Mouse (Mus musculus) testis, postnatal 10 days (tissue): ENCODE data around the gene Mad1l1.

ENCODE experiments used
- DNase-seq: peaks from one replicate; pipeline ENCODE4 v3.0.0; 2021; ENCODE audit warnings: low spot score

Gene Mad1l1

GRCm38 (mm10) chr5:140087242-140087641 is 234.1 kb downstream of the Mad1l1 start:
- DNase-seq: no peak

DNA sequence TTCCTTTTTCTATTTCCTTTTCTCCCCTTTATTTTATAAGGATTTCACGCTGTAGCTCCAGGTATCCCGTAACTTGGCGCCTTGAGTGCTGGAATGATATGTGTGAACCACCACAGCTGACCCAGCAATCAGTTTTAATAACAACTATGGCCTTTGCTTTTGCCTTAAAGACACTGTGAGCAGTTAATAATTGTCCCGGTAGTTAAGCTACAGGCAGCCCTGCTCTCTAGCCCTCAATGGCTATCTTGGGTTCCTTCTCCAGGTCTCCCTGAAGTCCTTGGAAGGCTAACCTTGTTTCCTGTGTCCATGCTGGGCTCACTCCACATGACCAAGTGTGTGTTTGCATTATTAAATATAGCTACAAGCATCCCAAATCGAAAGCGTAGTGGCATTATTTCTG is 237.0 kb downstream of the Mad1l1 start:
- DNase-seq: no peak

GRCm38 (mm10) chr5:140083911-140084310 is 237.4 kb downstream of the Mad1l1 start:
- DNase-seq: no peak

- no peak for DNase-seq
These were observed 239.0 kb downstream of the Mad1l1 start for GRCm38 (mm10) chr5:140082204-140082812.

DNA sequence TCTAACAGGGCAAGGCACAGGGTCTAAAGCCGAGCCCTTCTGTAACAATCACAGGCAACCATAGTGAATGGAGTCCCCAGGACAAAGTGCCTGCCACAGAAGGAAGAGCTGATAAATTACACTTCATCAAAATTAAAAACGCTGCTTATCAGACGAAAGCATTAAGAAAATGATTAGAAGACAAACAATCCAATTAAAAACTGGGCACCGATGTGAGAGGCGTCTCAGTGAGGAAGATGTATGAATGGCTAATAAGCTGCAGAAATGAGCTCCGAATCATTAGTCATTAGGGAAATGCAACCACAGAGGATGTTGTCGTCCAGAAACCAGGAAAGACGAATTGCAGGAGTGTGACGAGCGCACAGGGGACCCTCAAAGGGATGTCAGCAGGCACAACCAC is 240.3 kb downstream of the Mad1l1 start:
- no peak for DNase-seq

- DNase-seq: no peak
These were observed 241.8 kb downstream of the Mad1l1 start for GRCm38 (mm10) chr5:140079511-140079910.

DNA sequence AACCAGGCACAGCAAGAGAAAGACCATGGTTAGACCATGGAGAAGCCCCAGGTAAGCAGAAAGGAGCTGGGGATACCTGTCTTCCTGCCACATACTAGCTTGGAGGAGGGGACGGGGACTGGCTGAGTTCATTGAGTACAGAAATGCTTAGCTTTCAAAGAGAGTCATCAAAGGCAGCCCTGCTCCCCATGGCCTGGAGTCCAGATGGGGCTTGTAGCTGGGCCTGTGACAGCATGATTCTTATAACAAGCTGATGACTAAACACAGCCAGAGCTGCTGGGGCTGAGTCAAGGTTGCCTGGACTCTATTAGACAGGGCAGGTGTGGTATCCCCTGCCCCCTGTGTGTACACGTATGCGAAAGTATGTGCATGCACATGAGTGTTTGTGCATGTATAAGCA is 242.9 kb downstream of the Mad1l1 start:
- no peak for DNase-seq

- DNase-seq: no peak
These were observed 244.9 kb downstream of the Mad1l1 start for GRCm38 (mm10) chr5:140076438-140076837.

- no peak for DNase-seq
These were observed 247.7 kb downstream of the Mad1l1 start for GRCm38 (mm10) chr5:140073671-140074116.

- DNase-seq: no peak
These were observed 248.1 kb downstream of the Mad1l1 start for GRCm38 (mm10) chr5:140073148-140073670.

DNA sequence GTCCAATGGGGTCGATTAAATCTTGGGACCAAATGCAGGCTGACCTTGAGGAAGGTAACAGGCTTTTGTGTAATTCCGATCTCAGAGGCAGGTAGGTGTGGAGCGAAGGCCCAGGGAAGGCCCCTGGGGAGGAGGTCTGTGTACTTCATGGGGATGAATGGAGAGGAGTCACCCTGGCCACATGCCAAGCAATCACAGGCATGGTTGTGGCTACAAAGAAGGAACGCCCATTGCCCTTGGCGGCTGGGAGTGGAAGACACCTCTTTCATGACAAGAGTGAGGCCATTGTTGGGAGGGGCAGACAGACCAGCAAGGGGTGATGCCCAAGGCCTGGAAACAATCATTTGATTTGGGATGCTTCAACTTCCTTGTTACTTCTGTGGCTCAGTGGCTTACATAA is 252.8 kb downstream of the Mad1l1 start:
- peak; percentile 74 for DNase-seq

DNA sequence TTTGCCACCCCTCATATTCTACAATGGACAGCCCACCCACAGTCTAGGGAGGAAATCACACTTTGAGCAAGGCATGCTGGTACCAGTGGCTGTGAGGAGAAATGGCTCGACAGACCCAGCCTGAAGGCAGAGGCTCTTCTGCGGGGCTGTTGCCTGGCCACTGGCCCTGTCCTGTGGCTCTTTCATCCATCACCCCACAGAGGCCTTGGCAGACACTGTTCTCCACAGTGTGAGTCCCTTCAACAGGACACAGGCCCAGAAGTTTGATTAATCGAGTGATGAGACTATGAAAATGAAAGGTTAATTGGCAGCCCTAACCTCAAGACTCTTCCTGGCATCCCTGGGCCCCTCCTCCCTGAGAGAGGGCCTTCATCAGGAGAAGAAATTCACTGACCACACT is 253.3 kb downstream of the Mad1l1 start:
- no peak for DNase-seq

GRCm38 (mm10) chr5:140066769-140067168 is 254.6 kb downstream of the Mad1l1 start:
- no peak for DNase-seq

DNA sequence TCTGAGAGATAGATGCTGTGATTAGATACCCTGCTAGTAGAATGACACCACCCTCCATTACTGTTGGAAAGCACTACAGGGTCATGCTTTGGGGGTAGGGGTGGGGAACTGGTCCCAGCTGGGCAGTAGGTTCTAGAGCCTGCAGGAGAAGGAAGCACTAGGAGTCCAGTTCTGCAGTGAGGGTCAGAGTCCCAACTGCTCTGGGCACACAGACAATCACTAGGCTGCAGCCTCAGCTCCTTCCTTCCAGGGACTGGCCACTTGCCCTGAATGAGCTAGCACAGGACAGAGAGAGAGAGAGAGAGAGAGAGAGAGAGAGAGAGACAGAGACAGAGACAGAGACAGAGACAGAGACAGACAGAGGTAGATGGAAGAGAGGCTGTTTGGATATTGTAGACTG is 255.1 kb downstream of the Mad1l1 start:
- no peak for DNase-seq

- no peak for DNase-seq
These were observed 255.9 kb downstream of the Mad1l1 start for GRCm38 (mm10) chr5:140065281-140065945.

GRCm38 (mm10) chr5:140064521-140064920 is 256.8 kb downstream of the Mad1l1 start:
- DNase-seq: no peak

DNA sequence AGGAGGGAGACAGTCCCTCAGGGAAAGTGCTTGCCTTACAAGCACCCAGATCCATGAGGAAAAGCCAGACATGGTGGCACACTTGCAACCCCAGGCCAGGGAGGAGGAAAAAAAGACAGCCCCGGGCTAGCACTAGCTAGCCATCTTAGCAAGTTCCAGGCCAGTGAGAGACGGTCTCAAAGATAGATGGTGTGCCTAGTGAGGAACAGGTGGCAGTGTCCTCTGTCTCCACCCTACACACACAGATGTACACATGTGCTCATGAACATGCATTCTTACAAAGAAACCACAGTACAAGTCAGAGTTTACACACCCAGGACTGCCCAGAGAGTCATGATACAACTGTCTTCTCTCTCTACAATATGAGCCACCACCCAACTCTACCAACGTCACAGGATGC is 258.5 kb downstream of the Mad1l1 start:
- no peak for DNase-seq

DNA sequence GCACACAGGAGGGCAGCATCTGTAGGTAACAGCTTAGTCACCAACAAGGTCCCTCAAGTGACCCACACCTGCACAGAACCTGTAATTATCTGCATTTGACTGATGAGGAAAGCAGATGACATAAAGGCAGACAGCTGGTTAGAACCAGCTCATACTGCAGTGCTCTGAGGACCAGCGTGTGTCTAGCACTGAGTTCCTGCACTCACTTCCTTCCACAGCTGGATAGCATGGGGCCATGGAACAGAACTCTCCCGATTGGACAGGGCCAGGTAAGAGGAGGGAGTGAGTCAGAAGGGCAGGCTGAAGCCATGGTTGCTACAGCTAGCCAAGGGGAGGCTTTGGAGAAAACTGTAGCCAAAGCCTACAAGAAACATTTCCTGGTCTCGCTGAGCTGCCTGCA is 259.0 kb downstream of the Mad1l1 start:
- DNase-seq: no peak

DNA sequence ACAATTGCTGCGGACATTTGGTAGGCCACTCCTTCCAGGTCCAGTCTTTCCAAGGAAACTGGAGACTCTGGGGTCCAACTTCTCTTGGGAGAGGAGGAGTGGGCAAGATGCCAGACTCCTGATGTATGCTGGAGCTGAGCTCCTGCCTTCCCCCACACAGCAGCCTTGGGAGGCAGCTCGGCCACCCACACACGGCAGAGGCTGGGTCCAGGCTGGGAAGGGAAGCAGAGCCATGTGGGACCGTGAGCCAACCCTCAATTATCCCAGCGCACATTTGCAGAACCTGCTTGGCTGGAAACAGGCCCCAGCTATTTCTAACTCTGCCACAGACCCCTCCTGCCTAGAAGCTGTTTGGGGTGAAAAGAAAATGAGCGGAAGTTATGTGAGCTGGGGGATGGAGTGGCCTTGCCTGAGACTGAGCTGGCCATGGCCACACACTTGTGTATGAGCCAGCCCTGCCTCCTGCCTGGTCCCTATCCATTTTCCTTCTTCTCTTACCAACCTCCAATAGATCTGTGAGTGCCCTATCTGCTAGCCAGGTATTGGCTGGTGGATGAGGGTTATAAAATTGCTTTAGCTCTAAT is 260.0 kb downstream of the Mad1l1 start:
- DNase-seq: peak; percentile 57

DNA sequence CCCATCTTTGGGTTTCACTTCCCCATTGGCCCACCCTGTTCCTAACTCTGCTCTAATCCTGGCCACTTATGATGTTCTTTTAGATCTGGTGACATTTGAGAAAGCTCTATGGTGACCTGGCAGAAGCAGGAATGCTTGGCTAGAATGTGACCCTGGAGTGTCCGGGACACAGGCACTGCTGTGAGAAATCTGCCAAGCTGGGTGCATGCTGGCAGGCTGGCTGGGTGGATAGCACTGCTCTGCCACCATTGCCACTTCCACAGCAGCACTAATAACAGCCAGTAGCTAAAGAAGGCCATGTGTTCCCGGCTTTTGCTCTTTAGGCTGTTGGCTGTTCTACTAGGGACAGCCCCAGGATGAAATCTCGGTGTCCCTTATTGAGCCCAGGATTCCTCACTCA is 265.1 kb downstream of the Mad1l1 start:
- DNase-seq: no peak

DNA sequence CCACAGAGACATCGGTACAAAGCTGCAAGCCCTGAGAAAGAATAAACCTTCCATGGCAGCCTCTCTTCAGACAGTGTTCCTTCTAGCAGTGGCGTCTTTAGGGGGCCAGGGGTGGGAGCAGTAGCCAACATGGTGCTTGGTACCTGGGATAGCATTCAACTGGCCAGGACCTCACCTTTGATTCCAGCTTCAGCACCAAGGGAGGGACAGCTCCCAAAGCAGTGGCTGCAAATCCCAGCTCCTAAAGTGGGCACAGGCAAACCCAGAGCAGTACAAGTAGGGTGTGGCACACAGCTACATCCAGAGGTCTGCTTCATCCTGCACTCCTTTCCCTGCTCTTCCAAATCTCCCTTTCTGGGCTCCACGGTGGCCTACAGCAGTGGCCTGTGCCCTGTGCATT is 265.9 kb downstream of the Mad1l1 start:
- DNase-seq: peak; percentile 63

DNA sequence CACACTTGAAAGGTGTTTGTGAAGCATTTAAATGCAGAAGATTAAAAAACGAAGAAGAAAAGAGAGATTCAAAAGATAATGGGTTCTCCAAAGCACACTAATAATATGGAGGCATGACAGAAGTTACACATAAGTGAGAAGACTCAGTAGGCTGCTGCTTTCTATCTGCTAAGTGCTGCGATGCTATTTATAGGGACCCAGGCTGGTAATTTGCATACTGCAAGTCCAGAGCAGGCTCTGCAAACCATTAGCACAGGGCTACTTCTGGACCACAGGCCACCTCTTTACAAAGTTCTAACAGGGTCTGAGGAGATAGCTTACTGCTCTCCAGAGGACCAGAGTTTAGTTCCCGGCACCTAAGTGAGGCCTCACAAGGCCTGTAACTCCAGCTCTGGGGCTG is 267.7 kb downstream of the Mad1l1 start:
- no peak for DNase-seq

DNA sequence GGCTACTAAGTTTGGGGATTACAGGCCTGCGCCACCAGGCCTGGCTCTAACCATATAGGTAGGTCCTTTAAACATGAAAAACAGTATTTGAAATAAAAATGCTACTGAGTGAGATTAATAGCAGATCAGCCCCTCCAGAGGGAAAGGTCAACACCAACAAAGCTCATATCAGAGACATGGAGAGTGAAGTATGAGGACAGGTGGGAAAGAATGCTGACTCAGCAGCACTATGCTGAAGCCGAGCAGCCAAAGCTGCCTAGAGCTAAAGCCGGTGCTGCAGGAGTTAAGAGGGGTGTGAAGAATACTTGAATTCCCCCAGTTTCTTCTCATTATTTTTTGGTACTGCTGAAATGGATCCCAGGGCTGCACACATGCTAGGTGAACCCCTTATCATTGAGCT is 268.9 kb downstream of the Mad1l1 start:
- no peak for DNase-seq
